Mouse (Mus musculus) Patski (cell line): ENCODE measurements at regions not wholly inside any gene's neighbourhood (a gene's known extent, or its start where the extent isn't known, plus 50 kb on each side); places are given as distances from the start of the nearest gene placed in this dataset.
A peak's percentile ranks its signal among the peaks of the same experiment; 100 is the strongest.

Experiments
- ATAC-seq: fragments of 100-300 bp; one replicate; pipeline ENCODE4 v1.8.0; 2021
- CTCF ChIA-PET: fragments of 350-600 bp; sonication (Branson Sonifier 250); formaldehyde crosslinking; loops from one replicate; lab custom pipeline; 2022; ENCODE audit warnings: inconsistent platforms; lab: Charles Lee
- POLR2A ChIA-PET: fragments of 350-600 bp; sonication (Branson Sonifier 250); formaldehyde crosslinking; loops from one replicate; lab custom pipeline; 2022; ENCODE audit warnings: antibody characterized with exemption, inconsistent platforms; lab: Charles Lee
- DNase-seq: peaks from one replicate; pipeline ENCODE4 v3.0.0-alpha.2; 2011; ENCODE audit warnings: low read depth, low spot score
- H3K27me3 ChIP-seq: fragments of 371-371 bp; one replicate; pipeline ENCODE4 v1.5.1; 2021
- CTCF ChIP-seq: fragments of 100-300 bp; IDR thresholded peaks from one replicate; pipeline ENCODE4 v1.5.1; 2021
- in situ Hi-C: fragments of 300-500 bp; cut with MboI; formaldehyde crosslinking; loops from 3 replicates; pipeline ENCODE4 v1.11.1; 2018; ENCODE audit warnings: low pct_unique_long_range_greater_than_20kb, mixed read lengths

- CTCF ChIA-PET, result interaction anchor here (1.8 kb wide), 1 partner anchor 17 kb away, joined by 5 read pairs; no protein-coding TSS in a partner anchor
- TF ChIP-seq CTCF, result no peak
- POLR2A ChIA-PET, result no interaction called here
- DNase-seq (no peak), ATAC-seq (no peak)
- H3K27me3 ChIP-seq, result no peaks in the 10 kb centered on the region
- in situ Hi-C loops, result no loop called here
Measured at GRCm38 (mm10) chr10:111111020-111111419, 53.5 kb upstream of the Osbpl8 start.

GRCm38 (mm10) chr10:111108658-111109633, 55.6 kb upstream of the Osbpl8 start:
- DNase-seq (no peak), ATAC-seq (peak; percentile 35)
- POLR2A ChIA-PET, result no interaction called here
- TF ChIP-seq CTCF, result peak; percentile 77
- in situ Hi-C loops, result no loop called here
- H3K27me3 ChIP-seq, result no peaks in the 10 kb centered on the region
- CTCF ChIA-PET, result interaction anchor here (0.8 to 4.6 kb wide), 11 partner anchors 8 to 132 kb away, joined by 3 to 17 read pairs (median 4); no protein-coding TSS in a partner anchor

- in situ Hi-C loops, result no loop called here
- no peak for TF ChIP-seq CTCF
- CTCF ChIA-PET, result interaction anchor here (0.6 to 4.6 kb wide), 7 partner anchors 9 to 131 kb away, joined by 3 to 17 read pairs (median 5); no protein-coding TSS in a partner anchor
- no peak for ATAC-seq
- POLR2A ChIA-PET, result no interaction called here
- no peak for DNase-seq
- no peaks in the 10 kb centered on the region for H3K27me3 ChIP-seq
Measured at GRCm38 (mm10) chr10:111107852-111108251, 56.7 kb upstream of the Osbpl8 start.

- ATAC-seq (no peak), DNase-seq (no peak)
- CTCF ChIA-PET, result interaction anchor here (0.6 to 4.6 kb wide), 6 partner anchors 10 to 130 kb away, joined by 4 to 17 read pairs (median 6); no protein-coding TSS in a partner anchor
- in situ Hi-C loops, result no loop called here
- H3K27me3 ChIP-seq, result no peaks in the 10 kb centered on the region
- POLR2A ChIA-PET, result no interaction called here
- peak; percentile 76 for TF ChIP-seq CTCF
Measured at GRCm38 (mm10) chr10:111107387-111107786, 57.2 kb upstream of the Osbpl8 start.

GRCm38 (mm10) chr10:111106411-111106810, 58.1 kb upstream of the Osbpl8 start:
- CTCF ChIA-PET, result interaction anchor here (0.5 to 4.6 kb wide), 4 partner anchors 23 to 117 kb away, joined by 3 to 17 read pairs (median 3); no protein-coding TSS in a partner anchor
- no peak for TF ChIP-seq CTCF
- POLR2A ChIA-PET, result no interaction called here
- in situ Hi-C loops, result no loop called here
- H3K27me3 ChIP-seq, result no peaks in the 10 kb centered on the region
- no peak for ATAC-seq
- DNase-seq, result no peak

- H3K27me3 ChIP-seq, result no peaks in the 10 kb centered on the region
- ChIA-PET CTCF (interaction anchor here (0.5 to 4.6 kb wide), 3 partner anchors 22 to 117 kb away, joined by 3 to 17 read pairs (median 3); no protein-coding TSS in a partner anchor), POLR2A (no interaction called here)
- in situ Hi-C loops, result no loop called here
- DNase-seq, result no peak
- no peak for ATAC-seq
- TF ChIP-seq CTCF, result no peak
Measured at GRCm38 (mm10) chr10:111105662-111106061, 58.9 kb upstream of the Osbpl8 start.

GRCm38 (mm10) chr10:111103512-111103911, 61.0 kb upstream of the Osbpl8 start:
- in situ Hi-C loops, result loop anchor here (5.0 kb wide), 1 partner anchor 311 kb away; no protein-coding TSS in a partner anchor
- no peak for ATAC-seq
- no peak for TF ChIP-seq CTCF

GRCm38 (mm10) chr10:111103086-111103485, 61.5 kb upstream of the Osbpl8 start:
- in situ Hi-C loops, result loop anchor here (5.0 kb wide), 1 partner anchor 311 kb away; no protein-coding TSS in a partner anchor
- no peaks in the 10 kb centered on the region for H3K27me3 ChIP-seq
- ChIA-PET POLR2A (interaction anchor here (0.6 kb wide), 1 partner anchor 125 kb away, joined by 3 read pairs; no protein-coding TSS in a partner anchor), CTCF (interaction anchor here (0.8 to 1.5 kb wide), 4 partner anchors 108 to 325 kb away, joined by 3 to 4 read pairs (median 3); no protein-coding TSS in a partner anchor)
- DNase-seq (no peak), ATAC-seq (peak; percentile 83)
- no peak for TF ChIP-seq CTCF

More at GRCm38 (mm10) chr10:111103512-111103911, 61.0 kb upstream of the Osbpl8 start:
- DNase-seq, result no peak
- ChIA-PET CTCF (interaction anchor here (0.8 to 1.5 kb wide), 3 partner anchors 109 to 326 kb away, joined by 3 to 4 read pairs (median 3); no protein-coding TSS in a partner anchor), POLR2A (no interaction called here)
- no peaks in the 10 kb centered on the region for H3K27me3 ChIP-seq

- DNase-seq (no peak), ATAC-seq (no peak)
- ChIA-PET CTCF (interaction anchor here (0.9 to 1.5 kb wide), 3 partner anchors 113 to 324 kb away, joined by 3 to 4 read pairs (median 3); no protein-coding TSS in a partner anchor), POLR2A (interaction anchor here (0.5 to 1.1 kb wide), 3 partner anchors 124 to 351 kb away, joined by 3 read pairs; no protein-coding TSS in a partner anchor)
- no peak for TF ChIP-seq CTCF
- no peaks in the 10 kb centered on the region for H3K27me3 ChIP-seq
- in situ Hi-C loops, result loop anchor here (5.0 kb wide), 1 partner anchor 310 kb away; no protein-coding TSS in a partner anchor
Measured at GRCm38 (mm10) chr10:111101901-111102761, 62.4 kb upstream of the Osbpl8 start.
